Mouse (Mus musculus): ENCODE measurements at regions not wholly inside any gene's neighbourhood (a gene's known extent, or its start where the extent isn't known, plus 50 kb on each side); places are given as distances from the start of the nearest gene placed in this dataset.

DNA sequence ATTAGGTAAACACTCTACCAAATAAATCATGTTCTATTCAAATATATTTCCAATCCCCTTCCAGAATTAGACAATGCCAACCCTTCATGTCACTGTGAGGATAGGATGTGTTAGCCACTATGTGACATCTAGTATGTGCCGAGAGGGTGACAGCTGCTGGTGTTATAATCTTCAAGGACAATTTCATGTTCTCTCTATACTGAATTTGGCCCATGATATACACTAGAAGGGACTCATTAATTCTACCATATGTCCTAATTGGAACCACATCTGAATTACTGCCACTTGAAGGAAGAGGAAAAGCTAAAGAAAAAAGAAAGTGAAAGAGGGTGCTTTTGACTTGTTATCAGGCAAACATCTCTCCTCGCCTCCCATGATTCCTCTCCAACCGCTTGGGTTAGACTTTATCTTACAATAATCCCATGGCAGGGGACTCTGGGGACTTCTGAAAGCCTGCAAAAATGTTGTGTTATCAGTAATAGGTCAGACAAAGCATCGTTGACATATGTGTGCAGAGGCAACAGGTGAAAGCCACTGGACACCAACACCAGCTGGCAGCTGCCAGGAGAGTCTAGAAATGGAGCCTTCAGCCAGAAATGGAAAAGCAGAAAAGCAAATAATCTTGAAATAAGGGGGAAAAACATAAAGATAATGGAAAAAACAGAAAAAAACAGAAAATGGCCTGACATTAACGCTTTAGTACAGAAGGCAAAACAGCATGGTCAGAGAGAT lies 131.7 kb upstream of the Hs6st1 start:
- DNase-seq = no peak

DNA sequence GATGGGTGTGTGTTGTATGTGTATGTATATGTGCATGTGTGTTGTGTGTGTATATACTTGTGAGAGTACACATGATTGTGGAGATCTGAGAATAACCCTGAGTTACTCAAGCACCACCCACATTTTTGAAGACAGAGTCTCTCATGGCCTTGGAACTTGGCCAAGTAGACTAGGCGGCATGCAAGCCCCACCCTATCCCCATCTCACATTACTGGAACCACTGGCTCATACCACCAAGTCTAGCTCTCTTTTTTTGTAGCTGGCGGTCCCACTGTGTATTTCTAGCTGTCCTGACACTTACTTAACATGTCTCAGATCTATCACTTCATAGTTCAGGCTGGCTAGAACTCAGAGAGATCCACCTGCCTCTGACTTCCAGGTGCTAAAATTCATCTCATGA lies 128.0 kb upstream of the Hs6st1 start:
- DNase-seq = no peak

DNA sequence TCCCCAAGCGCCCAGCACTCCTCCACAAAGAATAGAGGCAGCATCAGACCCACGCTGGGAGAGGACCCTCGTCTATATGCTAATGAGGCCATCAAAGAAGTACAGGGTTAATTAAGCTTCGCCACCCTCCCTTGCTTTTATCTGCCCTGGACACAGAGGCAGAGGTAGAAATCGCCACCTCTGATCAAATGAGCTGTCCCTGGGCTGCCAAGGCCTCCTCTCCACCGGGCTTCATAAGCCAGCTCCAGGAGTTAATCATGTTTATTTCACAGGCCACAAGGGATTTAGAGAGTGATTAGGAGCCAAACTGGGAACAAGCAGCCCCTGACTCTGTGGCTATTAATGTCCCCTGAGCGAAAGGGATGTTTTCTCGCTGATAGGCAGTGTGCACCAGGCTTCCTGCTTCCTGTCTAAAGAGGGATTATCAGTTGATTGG lies 126.5 kb upstream of the Hs6st1 start:
- DNase-seq = no peak

DNA sequence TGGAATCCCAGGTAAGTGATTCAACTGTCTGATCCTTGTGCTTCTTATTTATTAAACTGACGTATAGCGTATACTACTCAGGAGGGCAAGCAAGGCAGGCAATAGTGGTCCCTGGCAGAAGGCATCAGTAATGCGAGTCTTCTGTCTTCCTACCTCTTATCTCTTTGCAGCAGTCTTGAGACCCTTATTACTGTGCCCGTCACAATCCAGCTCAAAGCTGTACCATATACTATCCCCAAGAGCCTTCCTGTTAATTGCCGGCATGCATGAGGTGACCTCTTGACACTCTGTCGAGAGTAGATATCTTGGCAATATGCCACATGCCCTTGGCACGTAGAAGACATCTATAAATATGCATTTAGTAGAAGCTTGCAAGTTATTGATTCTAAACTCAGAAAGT lies 126.0 kb upstream of the Hs6st1 start:
- DNase-seq = no peak

DNA sequence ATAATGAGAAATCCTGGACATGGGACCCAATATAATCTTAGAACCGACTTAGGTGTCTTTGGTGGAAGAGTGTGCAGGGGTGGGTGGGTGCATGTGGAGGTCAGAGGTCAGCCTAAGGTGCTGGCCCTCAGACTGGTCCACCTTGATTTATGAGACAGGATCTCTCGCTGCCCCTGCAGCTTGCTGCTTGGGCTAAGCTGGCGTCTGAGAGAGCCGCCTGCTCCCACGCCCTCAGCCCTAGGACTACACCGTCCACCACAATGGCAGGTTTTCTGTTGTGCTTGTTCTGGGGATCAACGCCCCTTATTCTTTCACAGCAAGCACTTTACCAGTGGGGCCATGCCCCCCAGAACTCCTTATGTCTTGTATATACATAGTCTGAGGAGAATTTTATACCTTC lies 124.4 kb upstream of the Hs6st1 start:
- no peak for DNase-seq

DNA sequence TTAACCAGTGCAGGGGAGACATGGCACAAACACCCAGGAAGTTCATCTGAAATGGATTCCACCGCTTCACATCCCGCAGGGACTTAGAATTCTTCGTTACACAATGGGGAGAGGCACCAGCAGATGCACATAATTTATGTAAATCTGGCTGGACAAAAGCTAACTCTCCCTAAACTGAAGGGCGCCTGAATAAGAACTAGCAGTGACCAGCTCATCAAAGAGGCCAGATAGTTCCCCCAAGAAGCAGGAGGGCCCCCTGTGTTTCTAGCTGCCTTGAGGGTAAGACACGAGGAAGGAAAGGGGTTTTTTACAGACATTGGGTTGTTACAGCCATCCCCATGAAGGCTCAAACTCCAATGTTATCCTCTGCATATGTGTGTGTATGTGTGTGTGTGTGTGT lies 123.8 kb upstream of the Hs6st1 start:
- no peak for DNase-seq

DNA sequence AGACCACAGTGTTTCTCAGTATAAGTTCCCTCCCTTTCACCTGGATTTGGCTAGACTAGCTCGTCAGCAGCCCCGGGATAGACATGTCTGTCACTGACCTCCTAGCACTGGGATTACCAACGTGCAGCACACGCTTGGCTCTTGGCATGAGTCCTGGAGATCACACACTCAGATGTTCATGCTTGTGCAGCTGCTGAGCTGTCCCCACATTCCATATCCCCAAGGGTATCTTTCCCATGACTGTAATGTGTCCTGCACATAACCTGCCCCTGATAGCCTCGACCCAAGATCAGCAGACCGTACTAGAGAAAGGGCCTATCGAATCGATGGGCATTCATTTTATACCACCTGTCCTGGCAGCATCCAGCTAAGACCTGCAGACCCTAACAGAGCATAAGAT lies 123.4 kb upstream of the Hs6st1 start:
- DNase-seq = no peak

DNA sequence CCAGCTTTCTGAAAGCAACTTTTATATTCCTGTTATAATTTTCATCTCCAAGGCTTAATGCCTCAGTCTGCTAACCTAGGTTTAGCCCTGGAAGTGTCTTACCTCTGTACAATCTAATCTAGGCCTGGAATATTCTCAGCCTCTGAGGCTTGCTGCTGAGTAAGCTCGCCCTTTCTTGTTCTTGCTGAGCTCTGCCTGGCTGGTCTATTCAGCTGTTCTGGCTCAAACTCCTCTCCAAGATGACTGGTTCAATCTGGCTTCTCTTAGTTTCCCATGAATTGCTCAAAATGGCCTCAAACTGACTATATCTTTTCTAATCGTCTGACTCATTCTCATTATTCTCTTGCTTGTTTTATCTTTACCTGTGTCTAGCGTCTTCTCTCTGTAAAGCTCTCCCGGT lies 122.6 kb upstream of the Hs6st1 start:
- DNase-seq = no peak

DNA sequence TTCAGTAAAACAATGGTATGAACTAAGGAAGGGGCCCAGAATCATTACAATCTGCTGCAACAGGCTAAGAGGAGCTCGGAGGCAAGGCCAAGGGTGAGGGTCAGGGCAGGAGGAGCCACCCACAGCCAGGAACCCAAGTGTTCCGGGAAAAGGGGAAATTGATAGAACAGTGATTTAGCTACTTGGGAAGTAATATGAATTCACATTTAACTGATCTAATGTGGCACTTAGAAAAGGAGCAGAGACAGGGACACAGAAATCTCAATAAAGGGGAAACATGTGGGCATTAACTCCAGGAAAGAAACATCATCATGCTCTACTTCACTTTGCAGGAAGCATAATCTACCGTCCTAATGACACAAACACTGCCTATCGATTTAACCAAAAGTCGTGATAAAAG lies 120.1 kb upstream of the Hs6st1 start:
- DNase-seq = no peak

DNA sequence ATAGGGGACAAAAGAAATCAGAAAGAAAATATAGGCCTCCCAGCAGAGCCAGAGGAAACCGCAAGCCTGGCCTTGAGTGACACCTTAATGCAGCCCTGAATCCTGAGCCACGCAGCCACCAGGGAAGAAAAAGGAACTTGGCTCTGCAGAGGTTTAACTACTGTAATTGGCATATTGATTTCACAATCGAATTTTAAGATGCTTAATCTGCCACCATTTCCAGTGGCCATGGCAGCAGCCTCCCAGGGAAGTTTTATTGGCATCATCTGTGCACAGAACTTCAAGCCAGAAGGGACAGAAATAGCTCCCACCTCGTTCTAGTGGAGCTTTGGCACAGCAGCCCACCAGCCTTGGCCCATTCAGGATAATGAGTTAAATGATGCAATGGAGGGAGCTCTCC lies 117.1 kb upstream of the Hs6st1 start:
- peak; percentile 31 for DNase-seq

DNA sequence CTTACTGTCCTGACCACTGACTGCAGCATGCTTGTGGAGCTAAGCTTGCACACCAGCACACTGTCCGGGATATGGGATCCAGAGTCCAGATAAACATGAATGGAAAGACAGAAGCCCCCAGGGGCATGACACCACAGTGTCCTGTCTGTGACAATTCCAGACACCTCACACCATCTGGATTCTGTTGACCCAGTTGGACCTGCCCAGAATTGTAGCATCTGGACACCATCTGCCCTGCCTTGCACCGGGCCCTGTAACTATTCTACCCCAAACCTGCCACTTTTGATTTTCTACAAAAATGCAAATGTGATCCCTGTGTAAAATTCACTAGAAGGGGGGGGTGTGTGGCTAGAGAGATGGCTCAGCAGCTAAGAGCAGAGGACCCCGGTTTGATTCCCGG lies 114.5 kb upstream of the Hs6st1 start:
- no peak for DNase-seq

DNA sequence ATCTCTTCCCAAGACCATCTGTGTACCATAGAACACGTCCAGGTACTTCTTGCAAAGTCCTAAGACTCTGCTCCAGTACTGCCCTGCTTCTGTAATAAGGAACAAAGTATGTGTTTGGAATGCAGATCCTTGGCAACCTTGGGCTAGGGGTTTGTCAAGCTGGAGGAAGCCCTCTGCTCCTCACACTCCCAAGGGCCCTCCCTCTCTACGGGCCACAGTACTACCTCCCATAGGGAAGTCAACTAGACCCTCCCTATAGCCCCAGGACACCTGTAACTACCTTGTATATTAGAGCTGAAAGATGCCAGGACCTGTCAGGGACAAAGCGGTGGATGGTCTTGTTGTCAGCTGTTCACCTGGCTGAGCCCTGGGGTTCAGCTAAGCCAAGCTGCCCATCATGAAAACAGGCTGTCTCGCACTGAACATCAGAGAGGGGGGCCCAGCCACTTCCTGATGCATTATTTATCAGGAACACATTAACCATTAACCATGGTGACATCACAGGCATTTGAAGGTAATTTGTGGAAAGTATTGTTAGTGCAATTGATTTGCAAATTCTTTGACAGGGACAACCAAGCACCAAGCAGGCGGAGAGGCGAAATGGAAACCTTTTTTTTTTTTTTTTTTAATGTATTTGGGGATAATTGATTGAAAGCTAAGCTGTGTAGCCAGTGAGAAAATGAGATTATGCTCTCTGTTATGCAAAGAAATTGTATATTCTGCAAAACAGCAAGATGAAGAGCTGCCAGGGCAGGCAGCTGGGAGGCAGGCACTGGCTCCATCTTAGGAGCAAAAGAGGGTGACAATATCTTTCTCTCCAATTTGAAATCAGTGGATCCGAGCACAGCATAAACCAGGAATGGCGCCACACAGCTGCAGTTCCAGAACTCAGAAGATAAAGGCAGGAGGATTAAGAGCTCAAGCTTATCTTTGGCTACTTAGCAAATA lies 110.5 kb upstream of the Hs6st1 start:
- DNase-seq = no peak

DNA sequence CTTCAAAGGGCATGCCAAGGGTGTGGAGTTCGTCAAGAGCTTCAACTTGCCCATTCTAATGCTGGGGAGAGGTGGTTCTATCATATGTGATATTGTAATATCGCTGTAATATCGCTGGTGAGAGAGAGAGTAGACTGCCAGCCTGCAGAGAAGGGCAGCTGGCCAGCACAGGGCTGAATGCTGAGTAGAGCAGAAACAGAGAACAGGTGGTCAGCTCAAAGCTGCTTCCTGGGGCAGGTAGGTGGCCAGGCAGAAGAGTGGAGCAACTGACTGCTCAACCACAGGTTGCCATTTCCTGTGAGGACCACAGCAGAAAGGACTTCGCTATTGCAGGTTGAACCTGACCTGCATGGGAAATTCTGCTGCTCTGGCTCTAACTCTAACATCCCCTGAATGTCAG lies 108.5 kb upstream of the Hs6st1 start:
- no peak for DNase-seq

DNA sequence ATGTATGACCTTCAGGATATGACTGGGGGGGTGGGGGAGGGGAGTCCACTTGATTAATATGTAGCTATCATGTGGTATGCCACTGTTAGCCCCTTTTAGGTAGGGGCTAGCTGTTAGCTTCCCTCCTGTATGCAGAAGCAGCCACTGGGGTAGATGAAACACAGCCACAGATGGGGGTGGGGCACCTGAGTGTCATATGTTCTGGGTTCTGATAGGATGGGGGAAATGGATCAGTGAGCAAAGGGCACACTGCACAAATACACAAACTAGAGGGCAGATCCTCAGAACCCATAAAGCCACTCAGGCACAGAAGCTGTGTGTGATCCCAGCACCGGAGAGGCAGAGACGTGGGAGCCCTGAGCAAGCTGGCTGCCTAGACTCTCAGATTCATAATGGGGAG lies 107.4 kb upstream of the Hs6st1 start:
- no peak for DNase-seq

DNA sequence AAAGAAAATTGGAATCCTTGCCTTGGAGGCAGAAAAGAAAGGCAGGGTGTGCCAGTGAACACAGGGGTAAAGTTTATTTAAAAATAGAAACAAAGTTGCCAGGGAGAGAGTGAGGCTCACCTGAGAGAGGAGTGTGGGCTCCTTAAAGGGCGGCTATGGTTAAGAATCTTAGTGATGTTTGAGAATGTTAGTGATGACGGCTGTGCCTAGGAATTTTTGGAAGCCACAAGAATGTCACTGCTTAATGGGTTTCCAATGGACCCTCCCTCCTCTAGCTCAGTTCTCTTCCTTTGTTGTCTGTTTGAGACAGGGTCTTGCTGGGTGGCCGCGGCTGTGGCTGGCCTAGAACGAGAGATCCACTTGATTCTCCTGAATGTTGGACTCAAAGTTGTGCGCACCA lies 106.3 kb upstream of the Hs6st1 start:
- DNase-seq = no peak

DNA sequence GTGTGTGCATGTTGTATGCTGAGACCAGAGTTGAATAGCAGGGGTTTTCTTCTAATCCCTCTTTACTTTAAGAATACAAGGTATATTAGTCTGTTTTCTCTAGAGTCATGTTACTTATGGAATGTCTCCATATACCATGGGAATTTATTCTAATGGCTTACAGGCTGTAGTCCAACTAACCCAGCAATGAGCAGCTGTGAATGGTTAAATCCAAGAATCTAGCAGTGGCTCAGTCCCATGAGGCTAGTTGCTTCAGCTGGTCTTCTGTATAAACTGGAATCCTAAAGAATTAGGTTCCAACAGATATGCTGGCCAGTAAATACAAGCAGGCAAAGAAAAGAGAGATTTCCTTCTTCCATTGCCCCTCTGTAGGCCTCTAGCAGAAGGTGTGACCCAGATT lies 99.7 kb upstream of the Hs6st1 start:
- no peak for DNase-seq

DNA sequence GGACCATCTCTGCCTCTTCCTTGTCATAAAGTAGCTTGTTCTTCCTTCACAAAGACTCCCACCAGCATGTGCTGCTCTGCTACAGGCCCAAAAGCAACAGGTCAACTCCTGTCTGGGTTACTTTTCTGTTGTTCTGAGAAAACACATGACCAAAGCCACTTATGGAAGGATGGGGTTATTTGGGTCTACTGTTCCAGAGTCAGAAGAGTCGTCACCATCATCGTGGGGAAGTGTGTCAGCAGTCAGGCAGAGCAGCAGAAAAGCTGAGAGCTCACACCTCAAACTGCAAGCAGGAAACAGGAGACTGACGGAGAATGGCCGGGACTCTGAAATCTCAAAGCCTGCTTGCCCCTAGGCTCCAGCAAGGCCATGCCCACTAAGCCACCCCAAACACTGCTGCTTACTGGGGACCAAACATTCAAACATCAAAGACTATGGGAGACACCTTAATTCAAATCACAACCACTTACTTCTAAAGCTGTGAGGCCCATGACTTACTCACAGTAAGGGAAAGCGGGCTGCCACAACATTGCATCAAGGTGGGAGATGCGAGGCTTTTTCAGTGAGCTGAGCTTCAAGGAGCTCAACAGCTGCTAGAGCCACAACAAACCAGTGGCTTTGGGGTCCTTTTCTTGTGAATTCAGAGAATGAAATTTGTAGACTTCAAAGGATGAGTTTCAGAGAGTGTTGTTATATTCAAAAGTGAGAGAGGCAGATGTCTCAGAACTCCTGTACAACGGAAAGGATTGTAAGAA lies 96.6 kb upstream of the Hs6st1 start:
- no peak for DNase-seq

DNA sequence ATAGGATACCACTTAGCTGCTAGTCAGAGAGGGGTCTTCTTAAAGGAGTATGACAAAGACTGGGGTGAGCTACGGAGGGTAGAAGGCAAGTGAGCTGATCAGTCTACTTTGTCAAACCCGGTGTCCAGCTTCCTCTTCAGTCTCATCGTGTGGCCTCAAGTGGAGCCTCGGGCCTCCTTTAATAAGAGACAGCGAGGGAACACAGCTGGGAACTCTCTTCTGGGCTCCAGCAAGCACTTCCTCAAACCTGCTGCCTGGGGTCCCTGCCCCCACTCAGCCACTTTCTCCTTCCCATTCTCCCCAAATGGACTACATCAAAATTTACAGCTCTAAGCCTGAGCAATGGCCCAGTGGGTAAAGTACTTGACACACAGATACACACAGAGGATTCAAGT lies 96.0 kb upstream of the Hs6st1 start:
- DNase-seq = no peak

DNA sequence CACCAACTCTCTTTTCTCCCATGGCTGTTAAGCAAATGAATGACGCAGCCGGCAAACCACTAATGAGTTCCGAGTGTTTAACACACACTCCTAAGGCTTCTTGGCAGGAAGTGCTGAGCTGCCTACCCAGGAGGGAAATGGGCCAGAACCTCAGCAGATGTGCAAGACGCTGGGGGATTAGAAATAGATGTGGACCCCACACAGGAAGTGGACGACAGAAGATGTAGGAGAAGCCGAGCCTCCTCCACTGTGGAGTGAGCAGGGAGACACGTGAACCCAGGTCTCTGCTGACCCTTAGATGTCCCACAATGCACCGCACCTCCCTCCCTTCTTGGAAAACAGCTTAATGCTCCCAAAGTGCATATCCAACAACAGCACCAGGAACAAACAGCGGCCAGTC lies 94.8 kb upstream of the Hs6st1 start:
- DNase-seq = peak; percentile 19

DNA sequence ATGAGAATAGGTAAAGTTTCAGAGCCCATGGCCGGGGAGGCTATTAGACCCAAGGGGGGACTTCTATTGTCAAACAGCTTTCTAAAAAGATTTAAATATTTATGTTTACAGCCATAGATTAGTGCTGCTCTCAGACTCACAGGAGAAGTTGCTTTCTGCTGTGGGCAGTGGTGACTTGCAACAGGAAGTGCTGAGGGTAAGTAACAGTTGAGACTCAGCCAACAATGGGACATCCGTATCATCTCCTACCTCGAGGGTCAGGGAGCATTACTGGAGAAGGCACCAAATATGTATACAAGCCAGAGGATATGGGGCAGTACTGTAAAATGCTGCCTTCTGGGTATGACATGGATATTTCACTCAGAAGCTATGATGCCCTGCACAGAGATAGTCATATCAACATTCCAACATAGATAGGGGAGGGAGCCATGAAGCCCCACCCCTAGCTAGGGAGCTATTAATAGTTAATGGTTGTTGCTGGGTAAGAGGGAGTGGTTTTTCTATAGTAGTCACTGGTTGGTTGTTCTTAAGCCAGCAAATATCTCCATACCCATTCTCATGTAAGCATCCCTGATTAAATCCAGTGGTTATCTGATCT lies 92.5 kb upstream of the Hs6st1 start:
- DNase-seq = no peak

DNA sequence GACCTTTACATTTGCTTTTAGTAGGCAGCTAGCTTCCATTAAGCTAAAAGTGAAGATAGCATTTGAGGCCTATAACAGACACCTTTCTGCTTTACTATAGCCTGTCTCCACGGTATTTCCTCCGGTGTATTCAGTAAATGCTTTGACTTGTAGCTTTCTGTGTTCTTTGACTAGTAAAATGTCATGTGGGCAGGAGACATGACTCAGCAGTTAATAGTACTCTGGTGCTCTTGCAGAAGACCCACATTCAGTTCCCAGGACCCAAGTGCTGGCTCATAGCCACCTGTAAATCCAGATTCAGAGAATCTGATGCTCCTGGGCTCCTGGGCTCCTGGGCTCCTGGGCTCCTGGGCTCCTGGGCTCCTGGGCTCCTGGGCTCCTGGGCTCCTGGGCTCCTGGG lies 91.7 kb upstream of the Hs6st1 start:
- DNase-seq = no peak

DNA sequence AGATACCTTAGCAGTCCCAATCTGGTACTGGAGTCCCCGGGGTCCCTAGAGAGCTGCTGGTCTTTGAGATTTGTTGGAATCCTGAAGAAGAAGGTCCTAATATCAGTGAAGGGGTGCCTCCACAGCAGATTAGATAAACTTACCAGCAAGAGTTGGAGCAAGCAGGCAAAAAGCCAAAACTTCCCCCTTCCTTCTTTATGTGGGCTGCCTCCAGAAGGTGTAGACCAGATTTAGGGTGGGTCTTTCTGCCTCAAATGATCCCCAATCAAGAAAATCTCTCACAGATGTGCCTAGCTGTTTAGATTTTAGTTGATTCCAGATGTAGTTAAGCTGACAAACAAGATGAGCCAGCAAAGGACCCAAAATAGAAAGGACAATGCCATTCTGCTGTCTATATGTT lies 90.1 kb upstream of the Hs6st1 start:
- no peak for DNase-seq

DNA sequence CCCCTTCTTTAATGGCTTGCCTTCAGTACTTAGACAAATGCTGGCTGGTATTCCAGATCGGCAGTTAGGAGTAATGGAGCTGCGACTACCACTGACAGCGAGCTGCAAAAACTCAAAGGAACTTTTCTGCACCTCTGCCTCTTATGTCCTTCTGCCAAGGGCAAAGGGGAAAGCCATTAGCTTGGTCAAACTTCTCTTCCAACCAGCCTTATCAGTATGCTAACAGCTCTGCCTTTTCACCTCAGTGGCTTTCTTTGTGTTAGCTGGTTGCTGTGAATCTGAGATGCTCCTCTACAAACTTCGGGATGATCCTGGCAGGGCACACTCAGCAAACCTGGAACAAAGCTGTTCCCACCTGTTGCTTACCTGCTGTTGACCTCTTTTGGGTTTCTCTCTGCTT lies 89.4 kb upstream of the Hs6st1 start:
- DNase-seq = no peak

Measured in heart, postnatal 4 days (tissue).